Mouse (Mus musculus) neural tube, embryonic 14.5 days (tissue): ENCODE measurements at regions not wholly inside any gene's neighbourhood (a gene's known extent, or its start where the extent isn't known, plus 50 kb on each side); places are given as distances from the start of the nearest gene placed in this dataset.

ENCODE experiments used
- ATAC-seq: fragments of 200-750 bp; cut with Nextera tagmentation; 2 replicates; pipeline ENCODE4 v1.8.0; 2017; ENCODE audit warnings: low read depth, mild to moderate bottlenecking, moderate TSS enrichment, moderate library complexity
- H3K27ac ChIP-seq: fragments of 300-500 bp; sonication (generic); 2 replicates; pipeline ENCODE4 v1.5.1; 2014; ENCODE audit warnings: low read depth, mild to moderate bottlenecking, control low read depth, low read length, moderate library complexity, mixed read lengths
- H3K27me3 ChIP-seq: fragments of 300-500 bp; sonication (generic); 2 replicates; pipeline ENCODE4 v1.6.1; 2014; ENCODE audit warnings: low read length; ENCODE audit not compliant: control insufficient read depth, insufficient read depth
- H3K36me3 ChIP-seq: fragments of 300-500 bp; sonication (generic); 2 replicates; pipeline ENCODE4 v1.6.1; 2014; ENCODE audit warnings: low read length, mixed read lengths; ENCODE audit not compliant: control insufficient read depth, insufficient read depth
- H3K4me1 ChIP-seq: fragments of 300-500 bp; sonication (generic); 2 replicates; pipeline ENCODE4 v1.6.1; 2014; ENCODE audit warnings: low read length; ENCODE audit not compliant: control insufficient read depth, insufficient read depth
- H3K4me2 ChIP-seq: fragments of 300-500 bp; sonication (generic); 2 replicates; pipeline ENCODE4 v1.6.1; 2014; ENCODE audit warnings: mild to moderate bottlenecking, low read depth, low read length, control low read depth
- H3K4me3 ChIP-seq: fragments of 300-500 bp; sonication (generic); 2 replicates; pipeline ENCODE4 v1.5.1; 2014; ENCODE audit warnings: low read depth, low read length, control low read depth, mixed read lengths
- H3K9ac ChIP-seq: fragments of 300-500 bp; sonication (generic); replicated peaks from 2 replicates; pipeline ENCODE4 v1.6.1; 2014; ENCODE audit warnings: low read depth, mild to moderate bottlenecking, control low read depth, low read length, mixed read lengths
- H3K9me3 ChIP-seq: fragments of 300-500 bp; sonication (generic); 2 replicates; pipeline ENCODE4 v1.6.1; 2016; ENCODE audit warnings: low read length; ENCODE audit not compliant: control insufficient read depth
- WGBS: fragments of 180-500 bp; shearing (Covaris S2); extraction: QIAGEN DNeasy Blood & Tissue Kit; methylation state at CpG from one replicate; pipeline ENCODE4 v1.1.7; 2014; 5-methylcytosine and 5-hydroxymethylcytosine counted together

- no peaks in the 10 kb centered on the region for H3K4me1 ChIP-seq
- no peaks in the 10 kb centered on the region for H3K36me3 ChIP-seq
- H3K4me3 ChIP-seq: no peak overlapping the region
- no peak overlapping the region for H3K27ac ChIP-seq
- H3K4me2 ChIP-seq: no peak overlapping the region
- no peak for ATAC-seq
- H3K9me3 ChIP-seq: no peaks in the 10 kb centered on the region
- H3K27me3 ChIP-seq: no peaks in the 10 kb centered on the region
- WGBS: 80% methylated on average over 2 of the region's 2 CpGs
- no peak overlapping the region for H3K9ac ChIP-seq
Observed at GRCm38 (mm10) chr2:114454901-114455300, 199.9 kb downstream of the Dph6 start.

GRCm38 (mm10) chr2:114450185-114450584, 204.6 kb downstream of the Dph6 start:
- no peaks in the 10 kb centered on the region for H3K9me3 ChIP-seq
- no peaks in the 10 kb centered on the region for H3K36me3 ChIP-seq
- H3K27ac ChIP-seq: no peak overlapping the region
- H3K4me1 ChIP-seq: no peaks in the 10 kb centered on the region
- 55% methylated on average over 1 of the region's 1 CpGs for WGBS
- no peak overlapping the region for H3K4me3 ChIP-seq
- H3K9ac ChIP-seq: no peak overlapping the region
- H3K4me2 ChIP-seq: no peak overlapping the region
- no peak for ATAC-seq
- H3K27me3 ChIP-seq: no peaks in the 10 kb centered on the region

- no peak overlapping the region for H3K4me2 ChIP-seq
- H3K9ac ChIP-seq: no peak overlapping the region
- no peaks in the 10 kb centered on the region for H3K4me1 ChIP-seq
- no peaks in the 10 kb centered on the region for H3K36me3 ChIP-seq
- no peaks in the 10 kb centered on the region for H3K27me3 ChIP-seq
- H3K27ac ChIP-seq: no peak overlapping the region
- 79% methylated on average over 2 of the region's 2 CpGs for WGBS
- ATAC-seq: no peak
- H3K4me3 ChIP-seq: no peak overlapping the region
- H3K9me3 ChIP-seq: no peaks in the 10 kb centered on the region
Observed at GRCm38 (mm10) chr2:114443801-114444200, 211.0 kb downstream of the Dph6 start.

GRCm38 (mm10) chr2:114440943-114441342, 213.8 kb downstream of the Dph6 start:
- WGBS: 31% methylated on average over 6 of the region's 6 CpGs
- Histone ChIP-seq H3K27me3 (no peaks in the 10 kb centered on the region), H3K4me1 (no peaks in the 10 kb centered on the region), H3K27ac (no peak overlapping the region), H3K36me3 (no peaks in the 10 kb centered on the region), H3K9ac (no peak overlapping the region), H3K4me3 (no peak overlapping the region), H3K9me3 (no peaks in the 10 kb centered on the region), H3K4me2 (no peak overlapping the region)
- no peak for ATAC-seq

GRCm38 (mm10) chr2:114439668-114440067, 215.1 kb downstream of the Dph6 start:
- no peak overlapping the region for H3K4me2 ChIP-seq
- no peaks in the 10 kb centered on the region for H3K27me3 ChIP-seq
- H3K4me1 ChIP-seq: no peaks in the 10 kb centered on the region
- no peak for ATAC-seq
- H3K4me3 ChIP-seq: no peak overlapping the region
- WGBS: 80% methylated on average over 1 of the region's 1 CpGs
- no peaks in the 10 kb centered on the region for H3K9me3 ChIP-seq
- H3K9ac ChIP-seq: no peak overlapping the region
- no peak overlapping the region for H3K27ac ChIP-seq
- no peaks in the 10 kb centered on the region for H3K36me3 ChIP-seq

GRCm38 (mm10) chr2:114438048-114438447, 216.7 kb downstream of the Dph6 start:
- H3K27ac ChIP-seq: no peak overlapping the region
- ATAC-seq: no peak
- H3K36me3 ChIP-seq: no peaks in the 10 kb centered on the region
- H3K4me1 ChIP-seq: no peaks in the 10 kb centered on the region
- WGBS: 42% methylated on average over 3 of the region's 3 CpGs
- H3K4me2 ChIP-seq: no peak overlapping the region
- no peak overlapping the region for H3K9ac ChIP-seq
- H3K9me3 ChIP-seq: no peaks in the 10 kb centered on the region
- no peak overlapping the region for H3K4me3 ChIP-seq
- H3K27me3 ChIP-seq: no peaks in the 10 kb centered on the region

- H3K27ac ChIP-seq: no peak overlapping the region
- no peak for ATAC-seq
- 86% methylated on average over 10 of the region's 10 CpGs for WGBS
- no peaks in the 10 kb centered on the region for H3K9me3 ChIP-seq
- H3K4me3 ChIP-seq: no peak overlapping the region
- no peak overlapping the region for H3K9ac ChIP-seq
- H3K27me3 ChIP-seq: no peaks in the 10 kb centered on the region
- no peaks in the 10 kb centered on the region for H3K36me3 ChIP-seq
- H3K4me2 ChIP-seq: no peak overlapping the region
- H3K4me1 ChIP-seq: no peaks in the 10 kb centered on the region
Observed at GRCm38 (mm10) chr2:114427426-114428157, 226.3 kb upstream of the Zfp770 start.

GRCm38 (mm10) chr2:114419346-114419745, 218.1 kb upstream of the Zfp770 start:
- no peaks in the 10 kb centered on the region for H3K27me3 ChIP-seq
- no peak overlapping the region for H3K4me2 ChIP-seq
- no peaks in the 10 kb centered on the region for H3K36me3 ChIP-seq
- no peak for ATAC-seq
- no peak overlapping the region for H3K4me3 ChIP-seq
- no peaks in the 10 kb centered on the region for H3K4me1 ChIP-seq
- no peak overlapping the region for H3K27ac ChIP-seq
- no peaks in the 10 kb centered on the region; the same call in 1 of the 2 replicates for H3K9me3 ChIP-seq
- no peak overlapping the region for H3K9ac ChIP-seq
- WGBS: 70% methylated on average over 3 of the region's 3 CpGs

- no peak overlapping the region for H3K27ac ChIP-seq
- no peak overlapping the region for H3K4me3 ChIP-seq
- no peak overlapping the region for H3K9ac ChIP-seq
- WGBS: 94% methylated on average over 3 of the region's 3 CpGs
- ATAC-seq: no peak
- H3K4me2 ChIP-seq: no peak overlapping the region
- no peaks in the 10 kb centered on the region for H3K27me3 ChIP-seq
- no peaks in the 10 kb centered on the region for H3K36me3 ChIP-seq
- H3K9me3 ChIP-seq: no peaks in the 10 kb centered on the region
- H3K4me1 ChIP-seq: no peaks in the 10 kb centered on the region
Observed at GRCm38 (mm10) chr2:114413013-114413412, 211.7 kb upstream of the Zfp770 start.
